Mouse (Mus musculus) liver, postnatal 0 days (tissue): ENCODE data around the gene Bag2.

ENCODE experiments used
- CTCF ChIP-seq: sonication (generic); IDR thresholded peaks from 2 replicates; pipeline ENCODE4 v1.5.1; 2016; ENCODE audit warnings: antibody characterized with exemption, low read depth
- EP300 ChIP-seq: IDR thresholded peaks from 2 replicates; pipeline ENCODE4 v1.6.1; 2016; ENCODE audit warnings: antibody characterized with exemption, low read depth, mild to moderate bottlenecking

DNA sequence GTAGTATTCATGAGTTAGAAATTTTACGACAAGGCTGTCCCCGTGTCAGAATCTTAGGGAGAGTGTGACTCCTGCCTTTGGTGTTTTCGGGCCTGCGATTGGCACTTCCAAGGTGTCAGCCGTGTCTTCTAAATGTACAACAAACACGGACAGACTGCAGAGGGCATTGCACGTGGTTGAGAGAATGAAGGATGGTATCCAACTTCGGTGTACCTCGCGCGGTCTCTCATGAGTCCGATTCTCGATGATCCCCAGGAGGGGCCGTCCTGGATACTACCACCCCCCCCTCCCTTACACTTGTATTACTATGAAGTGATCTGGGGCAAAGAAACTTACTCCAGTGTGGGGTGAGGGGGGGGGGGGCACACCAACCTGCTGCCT is 572 bp downstream of the Bag2 start:
- TF ChIP-seq CTCF (no peak), EP300 (no peak)
